Mouse (Mus musculus): ENCODE results near the gene Xiap.

GRCm38 (mm10) chrX:42059282-42060068 lies at the start of gene Xiap:
- no peak for TF ChIP-seq GATA1 (IDR thresholded peaks at IDR 0.05; ENCODE audit: borderline replicate concordance, low read length)
- no peak for TF ChIP-seq FLI1 (IDR thresholded peaks at IDR 0.05; ENCODE audit: low read length)
